Mouse (Mus musculus) megakaryocyte, embryonic 14.5 days (primary cell): ENCODE measurements around the gene Tpo. TPM values are rescaled to one million over a fixed set of nuclear protein-coding genes. Genes with fewer than 3 reads are reported as not detected.

Source experiments
- H3K27me3 ChIP-seq: replicated peaks from 2 replicates; pipeline ENCODE3; 2012; ENCODE audit warnings: inconsistent platforms
- H3K36me3 ChIP-seq: replicated peaks from 2 replicates; pipeline ENCODE3; 2012; ENCODE audit warnings: low read length, inconsistent platforms, mixed read lengths
- H3K4me1 ChIP-seq: 2 replicates; pipeline ENCODE4 v1.6.1; 2012; ENCODE audit warnings: inconsistent platforms
- H3K4me3 ChIP-seq: replicated peaks from 2 replicates; pipeline ENCODE3; 2012; ENCODE audit warnings: moderate library complexity, mild to moderate bottlenecking, inconsistent platforms
- H3K9me3 ChIP-seq: 2 replicates; pipeline ENCODE4 v1.6.1; 2012; ENCODE audit warnings: inconsistent platforms
- FLI1 ChIP-seq: IDR thresholded peaks from 2 replicates; pipeline ENCODE4 v1.6.1; 2012; ENCODE audit warnings: low read length, inconsistent platforms, mixed read lengths
- GATA1 ChIP-seq: IDR thresholded peaks from 3 replicates; pipeline ENCODE4 v1.6.1; 2012; ENCODE audit warnings: mixed read lengths, low read length, inconsistent platforms, borderline replicate concordance
- polyA plus RNA-seq: library from polyadenylated mRNA; stranded (reverse); fragments of >175 nt; gene quantifications from 2 replicates; pipeline ENCODE4 v1.2.3, GENCODE M21; 2012; ENCODE audit warnings: low replicate concordance; ENCODE audit not compliant: insufficient read depth

Tpo gene
- not detected in 2 replicates for polyA plus RNA-seq

GRCm38 (mm10) chr12:30132524-30132923 lies at the start of gene Tpo:
Gene Tpo (minus strand): TSS chr12:30132624.
- Histone ChIP-seq H3K4me3 (no peak within 1 kb of the TSS), H3K4me1 (no peaks in the 10 kb centered on the region), H3K9me3 (no peaks in the 10 kb centered on the region), H3K36me3 (no peaks in the 10 kb centered on the region), H3K27me3 (no peaks in the 10 kb centered on the region)
- no peak for TF ChIP-seq FLI1
- TF ChIP-seq GATA1, result no peak

- no peaks in the 10 kb centered on the region for H3K4me1 ChIP-seq
- no peaks in the 10 kb centered on the region for H3K36me3 ChIP-seq
- H3K9me3 ChIP-seq, result peaks cover 21% of the 10 kb centered on the region
These were observed 49.3 kb upstream of the Tpo start for GRCm38 (mm10) chr12:30181721-30182120.

GRCm38 (mm10) chr12:30179623-30180022 lies 47.2 kb upstream of the Tpo start:
- Histone ChIP-seq H3K36me3 (no peaks in the 10 kb centered on the region), H3K4me3 (no peak overlapping the region), H3K27me3 (no peaks in the 10 kb centered on the region), H3K4me1 (no peaks in the 10 kb centered on the region), H3K9me3 (peaks cover 26% of the 10 kb centered on the region)
- TF ChIP-seq GATA1 (no peak), FLI1 (no peak)

More at GRCm38 (mm10) chr12:30181721-30182120, 49.3 kb upstream of the Tpo start:
- H3K27me3 ChIP-seq, result no peaks in the 10 kb centered on the region
- TF ChIP-seq GATA1 (no peak), FLI1 (no peak)
- H3K4me3 ChIP-seq, result no peak overlapping the region

- H3K9me3 ChIP-seq, result peaks cover 14% of the 10 kb centered on the region; the same call in 1 of the 2 replicates
- H3K4me3 ChIP-seq, result no peak overlapping the region
- H3K4me1 ChIP-seq, result no peaks in the 10 kb centered on the region
- H3K27me3 ChIP-seq, result no peaks in the 10 kb centered on the region
- no peak for TF ChIP-seq FLI1
- no peak for TF ChIP-seq GATA1
- no peaks in the 10 kb centered on the region for H3K36me3 ChIP-seq
These were observed 45.5 kb upstream of the Tpo start for GRCm38 (mm10) chr12:30177966-30178365.

- H3K27me3 ChIP-seq, result no peaks in the 10 kb centered on the region
- H3K9me3 ChIP-seq, result peaks cover 14% of the 10 kb centered on the region; the same call in 1 of the 2 replicates
- H3K4me1 ChIP-seq, result no peaks in the 10 kb centered on the region
- no peaks in the 10 kb centered on the region for H3K36me3 ChIP-seq
- H3K4me3 ChIP-seq, result no peak overlapping the region
- TF ChIP-seq FLI1 (no peak), GATA1 (no peak)
These were observed 45.1 kb upstream of the Tpo start for GRCm38 (mm10) chr12:30177529-30177928.

- Histone ChIP-seq H3K9me3 (0 out of 2 replicates have a peak, but pooled peaks cover 6% of the 10 kb centered on the region), H3K27me3 (no peaks in the 10 kb centered on the region), H3K4me3 (no peak overlapping the region), H3K4me1 (no peaks in the 10 kb centered on the region), H3K36me3 (no peaks in the 10 kb centered on the region)
- TF ChIP-seq GATA1 (no peak), FLI1 (no peak)
These were observed 36.1 kb upstream of the Tpo start for GRCm38 (mm10) chr12:30168491-30168890.

GRCm38 (mm10) chr12:30164538-30164937 lies 32.1 kb upstream of the Tpo start:
- peaks cover 20% of the 10 kb centered on the region; the same call in 1 of the 2 replicates for H3K9me3 ChIP-seq
- no peak for TF ChIP-seq FLI1
- no peak for TF ChIP-seq GATA1
- H3K4me1 ChIP-seq, result no peaks in the 10 kb centered on the region
- H3K27me3 ChIP-seq, result no peaks in the 10 kb centered on the region
- H3K4me3 ChIP-seq, result no peak overlapping the region
- H3K36me3 ChIP-seq, result no peaks in the 10 kb centered on the region

- TF ChIP-seq GATA1 (no peak), FLI1 (no peak)
- no peaks in the 10 kb centered on the region for H3K36me3 ChIP-seq
- H3K27me3 ChIP-seq, result no peaks in the 10 kb centered on the region
- H3K4me1 ChIP-seq, result no peaks in the 10 kb centered on the region
- H3K4me3 ChIP-seq, result no peak overlapping the region
- H3K9me3 ChIP-seq, result peaks cover 23% of the 10 kb centered on the region; the same call in 1 of the 2 replicates
These were observed 31.6 kb upstream of the Tpo start for GRCm38 (mm10) chr12:30164005-30164404.

- Histone ChIP-seq H3K9me3 (peaks cover 27% of the 10 kb centered on the region), H3K27me3 (no peaks in the 10 kb centered on the region), H3K4me1 (no peaks in the 10 kb centered on the region), H3K36me3 (no peaks in the 10 kb centered on the region), H3K4me3 (no peak overlapping the region)
- no peak for TF ChIP-seq GATA1
These were observed 29.4 kb upstream of the Tpo start for GRCm38 (mm10) chr12:30161731-30162406.

- Histone ChIP-seq H3K36me3 (no peaks in the 10 kb centered on the region), H3K27me3 (no peaks in the 10 kb centered on the region), H3K4me3 (no peak overlapping the region), H3K9me3 (peaks cover 27% of the 10 kb centered on the region), H3K4me1 (no peaks in the 10 kb centered on the region)
- TF ChIP-seq GATA1 (no peak), FLI1 (no peak)
These were observed 28.1 kb upstream of the Tpo start for GRCm38 (mm10) chr12:30160475-30160874.
